Mouse (Mus musculus) monocyte, adult 2 months (primary cell): ENCODE measurements around the gene Lgi4.

Experiments
- DNase-seq, 2 experiments: peaks; one replicate each; pipeline ENCODE4 v3.0.0; 2022; ENCODE audit warnings: low spot score in 2 of 2, low read depth in 1 of 2

The Lgi4 gene

DNA sequence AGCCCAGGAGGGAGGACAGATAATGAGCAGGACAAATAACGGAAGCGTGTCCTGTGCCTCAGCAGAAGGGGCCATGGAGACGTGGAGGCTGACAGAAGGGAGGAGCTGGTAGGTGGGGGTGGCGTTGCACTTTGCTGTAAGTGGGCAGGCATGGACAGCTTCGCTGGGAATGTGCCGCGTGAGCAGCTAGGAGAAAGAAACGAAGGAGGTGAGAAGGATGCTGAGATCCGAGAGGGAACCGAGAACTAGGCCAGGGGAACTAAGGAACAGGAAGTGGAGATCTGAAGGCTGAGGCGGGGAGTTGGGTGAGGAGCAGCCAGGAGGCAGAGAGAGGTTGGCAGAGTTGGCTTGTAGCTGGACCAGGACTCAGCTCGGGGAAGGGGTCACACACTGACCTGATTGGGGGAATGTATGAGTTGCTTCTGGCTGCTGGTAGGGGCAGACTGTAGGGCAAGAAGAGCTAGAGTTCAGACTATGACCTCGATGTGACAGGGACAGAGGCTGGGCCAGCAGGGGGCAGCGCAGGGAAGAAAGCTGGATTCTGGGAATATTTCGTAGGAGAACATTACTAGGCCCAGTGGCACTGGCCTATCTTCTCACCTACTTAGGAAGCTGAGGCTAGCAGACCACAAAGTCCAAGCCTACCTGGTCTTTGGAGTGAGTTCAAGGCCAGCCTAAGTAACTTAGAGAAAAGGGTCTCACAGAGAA, 46.1 kb downstream of the Lgi4 start:
- peak; percentile 24 to 47 for DNase-seq

DNA sequence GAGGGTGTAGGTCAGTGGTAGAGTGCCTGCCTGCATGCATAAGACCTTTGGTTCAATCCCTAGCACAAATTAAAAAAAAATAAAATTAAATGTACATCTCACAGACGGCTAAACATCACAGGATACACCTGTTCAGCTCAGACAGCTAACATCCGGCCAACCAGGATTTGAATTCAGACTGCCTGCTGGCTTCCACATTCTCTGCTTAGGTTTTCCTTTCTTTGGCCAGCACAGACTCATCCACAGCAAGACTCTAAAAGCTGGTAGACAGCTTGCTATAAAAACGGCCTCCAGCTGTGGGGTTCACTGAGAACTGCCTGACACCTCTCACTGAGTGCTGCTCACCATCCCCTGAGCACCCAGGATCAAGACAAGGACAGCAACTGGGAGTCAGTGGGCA, 47.0 kb downstream of the Lgi4 start:
- no peak for DNase-seq

DNA sequence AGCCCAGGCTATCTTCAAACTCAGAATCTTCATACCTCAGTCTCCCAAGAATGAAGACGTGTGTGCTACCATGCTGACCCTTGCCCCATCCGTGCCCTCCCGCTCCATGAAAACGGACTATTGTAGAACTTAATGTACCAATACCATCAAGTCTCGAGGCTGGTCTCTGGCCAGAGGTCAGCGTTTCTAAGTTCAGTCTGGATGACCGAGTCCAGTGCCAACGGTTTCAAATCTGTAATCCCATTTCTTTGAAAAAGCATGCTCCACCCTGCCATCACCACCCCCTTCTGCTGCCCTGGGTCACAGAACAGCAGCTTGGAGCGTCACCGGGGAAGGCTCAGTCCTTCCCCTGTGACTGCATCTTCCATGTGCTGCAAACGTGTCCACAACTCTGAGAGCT, 48.6 kb downstream of the Lgi4 start:
- no peak for DNase-seq

GRCm38 (mm10) chr7:31109091-31109490, 49.9 kb downstream of the Lgi4 start:
- DNase-seq, result no peak

- DNase-seq, result no peak
Measured at GRCm38 (mm10) chr7:31109796-31110195, 50.7 kb downstream of the Lgi4 start.

GRCm38 (mm10) chr7:31110861-31111385, 51.8 kb downstream of the Lgi4 start:
- no peak for DNase-seq

GRCm38 (mm10) chr7:31112036-31112435, 52.9 kb downstream of the Lgi4 start:
- DNase-seq, result no peak

- DNase-seq, result no peak
Measured at GRCm38 (mm10) chr7:31113800-31114199, 54.7 kb downstream of the Lgi4 start.

- DNase-seq, result no peak
Measured at GRCm38 (mm10) chr7:31114646-31115045, 55.5 kb downstream of the Lgi4 start.

- no peak for DNase-seq
Measured at GRCm38 (mm10) chr7:31115182-31115581, 56.0 kb downstream of the Lgi4 start, which contains the start of gene Hpn. Gene Hpn (minus strand): TSS chr7:31115290.

DNA sequence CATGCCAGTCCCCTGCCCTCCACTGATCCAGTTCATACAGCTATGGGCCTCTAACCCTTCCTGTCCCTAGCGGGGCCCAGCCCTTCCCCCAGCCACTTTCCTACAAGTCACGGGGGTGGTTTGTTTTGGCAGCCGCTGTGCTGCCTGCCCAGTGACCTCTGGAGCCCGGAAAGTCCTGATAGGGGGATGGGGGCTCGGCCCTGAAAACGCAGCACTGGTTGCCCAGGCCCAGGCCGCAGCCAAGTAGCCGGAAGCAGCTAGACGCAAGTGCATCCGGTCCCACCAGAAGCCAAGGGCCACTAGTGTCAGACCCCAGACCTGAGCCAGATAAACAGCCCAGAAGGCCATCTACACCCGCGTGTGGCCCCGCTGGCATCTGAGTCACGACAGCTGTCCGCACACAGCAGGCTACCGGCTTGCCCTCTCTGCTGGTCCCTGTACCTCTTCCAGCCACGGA, 56.5 kb downstream of the Lgi4 start:
- DNase-seq, result peak in 1 of 2 experiments; percentile 23

GRCm38 (mm10) chr7:31116721-31117145, 57.6 kb downstream of the Lgi4 start:
- DNase-seq, result no peak

DNA sequence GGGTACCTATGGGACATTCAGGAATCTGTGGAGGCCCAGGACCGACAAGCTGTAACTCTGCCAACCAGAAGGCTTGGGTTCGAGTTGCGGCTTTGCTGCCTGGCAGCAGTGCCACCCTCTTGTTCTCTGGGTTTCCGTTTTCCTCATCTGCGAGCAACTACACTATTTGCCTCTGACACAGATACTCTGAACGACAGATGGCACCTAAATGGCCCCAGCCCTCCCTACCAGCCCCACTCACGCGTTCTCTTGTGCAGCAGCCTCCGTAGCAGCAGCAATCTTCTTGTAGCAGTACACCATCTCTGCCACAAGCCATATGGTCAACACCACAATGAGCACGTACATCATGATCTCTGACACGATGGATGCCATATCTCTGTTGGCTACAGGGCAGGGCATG, 58.3 kb downstream of the Lgi4 start:
- no peak for DNase-seq

- no peak for DNase-seq
Measured at GRCm38 (mm10) chr7:31118486-31118885, 59.3 kb downstream of the Lgi4 start.

DNA sequence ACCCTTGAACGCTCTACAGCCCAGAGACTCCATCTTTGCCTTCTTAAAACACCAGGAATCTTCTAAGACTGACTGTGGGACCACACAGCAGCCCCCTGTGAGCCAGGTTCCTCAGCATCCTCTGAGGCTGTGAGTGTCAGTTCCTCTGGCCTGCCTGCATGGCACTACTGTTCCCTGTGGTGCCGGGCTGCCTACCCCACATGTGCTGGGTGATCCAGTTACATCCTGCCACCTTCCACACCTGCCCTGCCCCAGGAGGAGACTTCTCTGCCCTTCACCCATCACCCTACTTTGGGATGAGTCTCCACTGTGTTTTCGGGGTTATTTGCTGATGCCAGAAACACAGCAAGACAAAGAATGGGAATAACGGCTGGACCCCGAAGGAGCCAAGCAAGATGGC, 60.4 kb downstream of the Lgi4 start:
- DNase-seq, result no peak
